Comparison of ENCODE assay signal across 8 mouse cellular contexts in genomic region chr9:109082124-109082800, GRCm38 (mm10). TPM values are rescaled to one million over a fixed set of nuclear protein-coding genes. Genes with fewer than 3 reads are reported as not detected.
DNase-seq lines count a peak whose midpoint lies in the region; ATAC-seq and TF ChIP-seq lines count a peak whose summit lies in the region.

Gene Ccdc51 (plus strand): TSS chr9:109082493.
Gene Tma7 (minus strand): TSS chr9:109082587.

- H3K4me2 ChIP-seq in forebrain, embryonic 12.5 days: peak within 1 kb of the TSS; percentile 94
- H3K4me2 ChIP-seq in heart, postnatal 0 days (ENCODE audit: low read depth, low read length): peak within 1 kb of the TSS; percentile 87
- H3K4me2 ChIP-seq in liver, embryonic 15.5 days: peak within 1 kb of the TSS; percentile 73
- H3K4me2 ChIP-seq in neural tube, embryonic 11.5 days (ENCODE audit: low read depth): peak within 1 kb of the TSS; percentile 95
- peak within 1 kb of the TSS; percentile 83 for H3K4me2 ChIP-seq in stomach, embryonic 16.5 days (ENCODE audit: low read depth, low read length)

- no peak for TF ChIP-seq EP300 in heart, postnatal 0 days (IDR thresholded peaks at IDR 0.05; ENCODE audit: low read depth)

- DNase-seq in c-Kit-positive CD71-negative TER-119-negative erythroid progenitor cells, embryonic 14.5 days (ENCODE audit: low read depth): peak; percentile 79
- peak; percentile 88 for DNase-seq in heart, postnatal 0 days (ENCODE audit: low spot score)
- peak; percentile 84 to 92 for DNase-seq in kidney, postnatal 4 days
- peak; percentile 88 for DNase-seq in neural tube, embryonic 11.5 days (ENCODE audit: low spot score)

- H3K27ac ChIP-seq in forebrain, embryonic 12.5 days: peak within 1 kb of the TSS; percentile 75
- peak within 1 kb of the TSS; percentile 40 for H3K27ac ChIP-seq in heart, postnatal 0 days (ENCODE audit: low read depth)
- H3K27ac ChIP-seq in liver, embryonic 15.5 days (replicated peaks): peak within 1 kb of the TSS; percentile 81
- peak within 1 kb of the TSS; percentile 27; the same call in 1 of the 2 replicates for H3K27ac ChIP-seq in neural tube, embryonic 11.5 days (ENCODE audit: low read depth, low read length)
- peak within 1 kb of the TSS; percentile 58 for H3K27ac ChIP-seq in stomach, embryonic 16.5 days (ENCODE audit: low read length)

- H3K4me1 ChIP-seq in E14TG2a.4 (replicated peaks; ENCODE audit: low read depth, low read length): peaks cover 50% of the 10 kb centered on the region
- H3K4me1 ChIP-seq in forebrain, embryonic 12.5 days: peaks cover 22% of the 10 kb centered on the region
- peaks cover 15% of the 10 kb centered on the region for H3K4me1 ChIP-seq in heart, postnatal 0 days (ENCODE audit: control insufficient read depth, insufficient read depth)
- H3K4me1 ChIP-seq in liver, embryonic 15.5 days (replicated peaks): peaks cover 29% of the 10 kb centered on the region
- H3K4me1 ChIP-seq in neural tube, embryonic 11.5 days (ENCODE audit: control insufficient read depth, insufficient read depth, low read length): peaks cover 9% of the 10 kb centered on the region
- H3K4me1 ChIP-seq in stomach, embryonic 16.5 days (ENCODE audit: control insufficient read depth, insufficient read depth, low read length): peaks cover 17% of the 10 kb centered on the region

- peak within 1 kb of the TSS; percentile 83 for H3K9ac ChIP-seq in forebrain, embryonic 12.5 days
- peak within 1 kb of the TSS; percentile 71 for H3K9ac ChIP-seq in heart, postnatal 0 days (replicated peaks; ENCODE audit: low read depth, low read length)
- H3K9ac ChIP-seq in liver, embryonic 15.5 days: peak within 1 kb of the TSS; percentile 87
- peak within 1 kb of the TSS; percentile 80 for H3K9ac ChIP-seq in neural tube, embryonic 11.5 days (ENCODE audit: low read length)
- H3K9ac ChIP-seq in stomach, embryonic 16.5 days (ENCODE audit: low read length): peak within 1 kb of the TSS; percentile 84

- peaks cover 30% of the 10 kb centered on the region for H3K36me3 ChIP-seq in E14TG2a.4 (ENCODE audit: insufficient read depth, low read length)
- H3K36me3 ChIP-seq in forebrain, embryonic 12.5 days (replicated peaks): peaks cover 22% of the 10 kb centered on the region
- H3K36me3 ChIP-seq in heart, postnatal 0 days (replicated peaks; ENCODE audit: control insufficient read depth, insufficient read depth, low read length): peaks cover 11% of the 10 kb centered on the region
- H3K36me3 ChIP-seq in liver, embryonic 15.5 days (replicated peaks): peaks cover 27% of the 10 kb centered on the region
- no peaks in the 10 kb centered on the region for H3K36me3 ChIP-seq in neural tube, embryonic 11.5 days (ENCODE audit: control insufficient read depth, insufficient read depth, low read length)
- 0 out of 2 replicates have a peak, but pooled peaks cover 7% of the 10 kb centered on the region for H3K36me3 ChIP-seq in stomach, embryonic 16.5 days (ENCODE audit: control insufficient read depth, insufficient read depth, low read length)

- H3K4me3 ChIP-seq in E14TG2a.4 (replicated peaks; ENCODE audit: low read length): peak within 1 kb of the TSS; percentile 89
- peak within 1 kb of the TSS; percentile 68 for H3K4me3 ChIP-seq in forebrain, embryonic 12.5 days (replicated peaks)
- H3K4me3 ChIP-seq in heart, postnatal 0 days (ENCODE audit: low read depth, low read length): peak within 1 kb of the TSS; percentile 61
- peak within 1 kb of the TSS; percentile 88 for H3K4me3 ChIP-seq in liver, embryonic 15.5 days (replicated peaks)
- H3K4me3 ChIP-seq in neural tube, embryonic 11.5 days (ENCODE audit: low read depth, low read length): peak within 1 kb of the TSS; percentile 84
- peak within 1 kb of the TSS; percentile 75 for H3K4me3 ChIP-seq in stomach, embryonic 16.5 days (replicated peaks; ENCODE audit: low read length)

- no peaks in the 10 kb centered on the region for H3K27me3 ChIP-seq in E14TG2a.4 (ENCODE audit: insufficient read depth, low read length)
- no peaks in the 10 kb centered on the region for H3K27me3 ChIP-seq in forebrain, embryonic 12.5 days
- H3K27me3 ChIP-seq in heart, postnatal 0 days (ENCODE audit: control insufficient read depth, insufficient read depth, low read length): no peaks in the 10 kb centered on the region
- H3K27me3 ChIP-seq in liver, embryonic 15.5 days: no peaks in the 10 kb centered on the region
- H3K27me3 ChIP-seq in neural tube, embryonic 11.5 days (ENCODE audit: control insufficient read depth, insufficient read depth, low read length): no peaks in the 10 kb centered on the region
- no peaks in the 10 kb centered on the region for H3K27me3 ChIP-seq in stomach, embryonic 16.5 days (ENCODE audit: control insufficient read depth, insufficient read depth, low read length)

- no peak for TF ChIP-seq CTCF in E14TG2a.4 (conservative IDR thresholded peaks at IDR 0.05; ENCODE audit: low read length)
- TF ChIP-seq CTCF in heart, postnatal 0 days (IDR thresholded peaks at IDR 0.05; ENCODE audit: low read depth): no peak

- H3K9me3 ChIP-seq in E14TG2a.4 (ENCODE audit: low read length): no peaks in the 10 kb centered on the region
- H3K9me3 ChIP-seq in forebrain, embryonic 12.5 days: no peaks in the 10 kb centered on the region
- H3K9me3 ChIP-seq in heart, postnatal 0 days (replicated peaks; ENCODE audit: control insufficient read depth, low read length): no peaks in the 10 kb centered on the region
- no peaks in the 10 kb centered on the region for H3K9me3 ChIP-seq in liver, embryonic 15.5 days (replicated peaks)
- no peaks in the 10 kb centered on the region for H3K9me3 ChIP-seq in neural tube, embryonic 11.5 days (ENCODE audit: control insufficient read depth, low read length)
- no peaks in the 10 kb centered on the region for H3K9me3 ChIP-seq in stomach, embryonic 16.5 days (replicated peaks; ENCODE audit: control insufficient read depth, low read length)

- under 1% methylated on average over 37 of the region's 37 CpGs for WGBS in forebrain, embryonic 12.5 days
- under 1% methylated on average over 37 of the region's 37 CpGs for WGBS in heart, postnatal 0 days
- WGBS in liver, embryonic 15.5 days (ENCODE audit: insufficient replicate concordance): under 1% methylated on average over 37 of the region's 37 CpGs
- under 1% methylated on average over 37 of the region's 37 CpGs for WGBS in neural tube, embryonic 11.5 days
- under 1% methylated on average over 37 of the region's 37 CpGs for WGBS in stomach, embryonic 16.5 days

- peak; percentile 97 for ATAC-seq in forebrain, embryonic 12.5 days (ENCODE audit: low FRiP score)
- peak; percentile 96 for ATAC-seq in heart, postnatal 0 days (ENCODE audit: insufficient read depth, low read depth)
- ATAC-seq in liver, embryonic 15.5 days (ENCODE audit: insufficient read depth): peak; percentile 99
- peak; percentile 97 for ATAC-seq in neural tube, embryonic 11.5 days (ENCODE audit: insufficient read depth, low FRiP score, low TSS enrichment)
- peak; percentile 97 for ATAC-seq in stomach, embryonic 16.5 days (ENCODE audit: insufficient read depth, low FRiP score)

RNA-seq across cellular contexts. Expression of gene Ccdc51, which starts in this region (rescaled TPM):
- 13.9 and 14.9 TPM in 2 replicates for polyA plus RNA-seq in forebrain, embryonic 12.5 days (2016; fragmentation: Nextera tagmentation; extraction: Ambion mirVana)
- total RNA-seq in heart, postnatal 0 days (2014; rRNA removed; ENCODE audit: low replicate concordance): 11.6 and 19.5 TPM in 2 replicates
- polyA plus RNA-seq in heart, postnatal 0 days (2015; fragmentation: Nextera tagmentation; extraction: Ambion mirVana): 14.3 and 14.6 TPM in 2 replicates
- polyA plus RNA-seq in liver, embryonic 15.5 days (2015; fragmentation: Nextera tagmentation; extraction: Ambion mirVana): 11.4 and 12.0 TPM in 2 replicates
- polyA plus RNA-seq in neural tube, embryonic 11.5 days (2014; fragmentation: Nextera tagmentation; extraction: Ambion mirVana): 13.4 and 15.1 TPM in 2 replicates
- polyA plus RNA-seq in stomach, embryonic 16.5 days (2015; fragmentation: Nextera tagmentation; extraction: Ambion mirVana): 15.8 and 17.3 TPM in 2 replicates

RNA-seq across cellular contexts. Expression of gene Tma7, which starts in this region (rescaled TPM):
- 734 and 744 TPM in 2 replicates for polyA plus RNA-seq in forebrain, embryonic 12.5 days (2016; fragmentation: Nextera tagmentation; extraction: Ambion mirVana)
- total RNA-seq in heart, postnatal 0 days (2014; rRNA removed; ENCODE audit: low replicate concordance): 70.4 and 74.5 TPM in 2 replicates
- 490 and 527 TPM in 2 replicates for polyA plus RNA-seq in heart, postnatal 0 days (2015; fragmentation: Nextera tagmentation; extraction: Ambion mirVana)
- polyA plus RNA-seq in liver, embryonic 15.5 days (2015; fragmentation: Nextera tagmentation; extraction: Ambion mirVana): 249 and 328 TPM in 2 replicates
- polyA plus RNA-seq in neural tube, embryonic 11.5 days (2014; fragmentation: Nextera tagmentation; extraction: Ambion mirVana): 719 and 756 TPM in 2 replicates
- 495 and 585 TPM in 2 replicates for polyA plus RNA-seq in stomach, embryonic 16.5 days (2015; fragmentation: Nextera tagmentation; extraction: Ambion mirVana)

Comparison
In these comparisons a context has a peak if more than half of its experiments do, and no peak if none do; other contexts are left out.
1. Peak in every context shown above with its lines: DNase-seq, ATAC-seq, H3K4me3 ChIP-seq and H3K27ac ChIP-seq.
2. H3K27ac ChIP-seq: peak in every context shown above with its lines; median percentile 81 in liver, embryonic 15.5 days; 75 in forebrain, embryonic 12.5 days; 58 in stomach, embryonic 16.5 days; 40 in heart, postnatal 0 days; 27 in neural tube, embryonic 11.5 days.